Mouse (Mus musculus): ENCODE data around the gene Trpm1. TPM values are rescaled to one million over a fixed set of nuclear protein-coding genes. Genes with fewer than 3 reads are reported as not detected.

The Trpm1 gene
- polyA plus RNA-seq, 1 experiment, result 1.7 TPM

DNA sequence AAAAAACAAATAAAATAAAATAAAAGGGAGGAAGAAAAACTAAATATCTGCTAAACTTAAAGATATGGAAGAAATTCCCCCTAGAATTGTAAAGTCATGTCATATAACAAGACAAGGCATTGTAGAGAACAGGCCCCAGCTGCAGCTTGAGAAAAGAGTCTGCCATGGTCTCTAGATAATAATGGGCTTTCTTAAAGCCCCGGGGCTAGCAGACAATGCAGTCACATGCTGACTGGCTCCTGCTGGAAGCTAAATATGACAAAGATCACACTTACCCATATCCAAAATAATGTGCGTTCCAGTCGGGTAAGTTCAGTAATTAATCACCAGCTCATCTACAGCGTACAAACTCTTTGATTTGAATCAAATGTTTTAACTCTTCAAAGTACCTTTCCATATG, 93.1 kb downstream of the Trpm1 start:
- H3K36me3 ChIP-seq (ENCODE audit: control insufficient read depth, insufficient read depth, low read length), result no peaks in the 10 kb centered on the region
- H3K27me3 ChIP-seq (ENCODE audit: control insufficient read depth, insufficient read depth, low read length), result no peaks in the 10 kb centered on the region
- peaks cover 5% of the 10 kb centered on the region for H3K4me1 ChIP-seq (replicated peaks; ENCODE audit: control insufficient read depth, insufficient read depth, low read length)
- TF ChIP-seq CTCF (IDR thresholded peaks at IDR 0.05; ENCODE audit: borderline replicate concordance, control insufficient read depth, extremely low read depth, insufficient read depth, low read length, poor library complexity) (no peak), POLR2A (IDR thresholded peaks at IDR 0.05; ENCODE audit: control insufficient read depth, extremely low read depth, insufficient read depth, low read length, poor library complexity) (no peak)
- H3K27ac ChIP-seq (ENCODE audit: control insufficient read depth, insufficient read depth, low read length), result no peak overlapping the region
- WGBS, result 91% methylated on average over 4 of the region's 4 CpGs
- H3K4me3 ChIP-seq (ENCODE audit: control insufficient read depth, insufficient read depth, low read length), result no peak overlapping the region
- DNase-seq, result no peak

DNA sequence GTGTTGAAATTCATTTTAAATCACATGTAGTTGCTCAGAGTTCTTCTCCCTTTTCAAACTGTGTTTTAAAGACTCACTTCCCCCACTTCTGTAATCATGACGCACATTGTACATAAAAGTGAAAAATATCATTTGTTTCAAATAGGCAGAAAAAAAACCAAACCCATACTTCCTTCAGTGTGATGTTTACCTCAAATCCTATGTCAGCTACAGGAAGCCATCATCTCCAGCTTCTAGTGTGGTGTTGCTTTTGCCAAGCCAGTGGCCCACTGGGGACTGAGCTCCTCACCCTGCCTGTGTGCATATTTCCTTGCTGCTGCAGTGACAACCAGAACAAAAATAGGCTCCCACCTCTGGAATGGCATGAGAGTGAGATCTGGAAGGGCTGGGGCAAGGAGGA, 94.7 kb downstream of the Trpm1 start:
- no peak overlapping the region for H3K27ac ChIP-seq (ENCODE audit: control insufficient read depth, insufficient read depth, low read length)
- H3K4me3 ChIP-seq (ENCODE audit: control insufficient read depth, insufficient read depth, low read length), result no peak overlapping the region
- DNase-seq, result no peak
- H3K4me1 ChIP-seq (replicated peaks; ENCODE audit: control insufficient read depth, insufficient read depth, low read length), result peaks cover 5% of the 10 kb centered on the region
- WGBS, result 8% methylated on average over 1 of the region's 1 CpGs
- no peaks in the 10 kb centered on the region for H3K27me3 ChIP-seq (ENCODE audit: control insufficient read depth, insufficient read depth, low read length)
- H3K36me3 ChIP-seq (ENCODE audit: control insufficient read depth, insufficient read depth, low read length), result no peaks in the 10 kb centered on the region
- TF ChIP-seq CTCF (IDR thresholded peaks at IDR 0.05; ENCODE audit: borderline replicate concordance, control insufficient read depth, extremely low read depth, insufficient read depth, low read length, poor library complexity) (no peak), POLR2A (IDR thresholded peaks at IDR 0.05; ENCODE audit: control insufficient read depth, extremely low read depth, insufficient read depth, low read length, poor library complexity) (no peak)

DNA sequence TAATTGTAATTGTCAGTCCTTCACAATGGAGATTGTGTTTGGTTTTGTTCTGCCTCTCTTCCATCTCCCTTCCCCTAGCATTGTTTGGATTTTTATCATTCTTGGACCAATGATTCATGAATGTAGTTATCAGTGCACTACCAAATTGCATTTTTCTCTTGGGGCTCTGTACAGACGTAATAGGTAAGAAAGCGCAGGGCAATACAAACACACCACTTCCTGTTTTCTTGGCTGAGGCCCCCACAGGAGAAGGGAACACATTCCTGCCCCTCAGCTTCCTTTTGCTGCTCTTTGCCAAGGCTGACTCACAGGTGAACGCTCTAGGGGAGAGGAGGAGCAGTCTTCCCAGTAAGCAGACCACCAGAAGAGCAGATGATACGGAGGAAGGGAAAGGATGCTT, 96.1 kb downstream of the Trpm1 start:
- no peaks in the 10 kb centered on the region for H3K36me3 ChIP-seq (ENCODE audit: control insufficient read depth, insufficient read depth, low read length)
- no peak for DNase-seq
- H3K4me1 ChIP-seq (replicated peaks; ENCODE audit: control insufficient read depth, insufficient read depth, low read length), result peaks cover 5% of the 10 kb centered on the region
- WGBS, result 17% methylated on average over 4 of the region's 4 CpGs
- TF ChIP-seq CTCF (IDR thresholded peaks at IDR 0.05; ENCODE audit: borderline replicate concordance, control insufficient read depth, extremely low read depth, insufficient read depth, low read length, poor library complexity) (no peak), POLR2A (IDR thresholded peaks at IDR 0.05; ENCODE audit: control insufficient read depth, extremely low read depth, insufficient read depth, low read length, poor library complexity) (no peak)
- no peak overlapping the region for H3K27ac ChIP-seq (ENCODE audit: control insufficient read depth, insufficient read depth, low read length)
- H3K4me3 ChIP-seq (ENCODE audit: control insufficient read depth, insufficient read depth, low read length), result no peak overlapping the region
- no peaks in the 10 kb centered on the region for H3K27me3 ChIP-seq (ENCODE audit: control insufficient read depth, insufficient read depth, low read length)

DNA sequence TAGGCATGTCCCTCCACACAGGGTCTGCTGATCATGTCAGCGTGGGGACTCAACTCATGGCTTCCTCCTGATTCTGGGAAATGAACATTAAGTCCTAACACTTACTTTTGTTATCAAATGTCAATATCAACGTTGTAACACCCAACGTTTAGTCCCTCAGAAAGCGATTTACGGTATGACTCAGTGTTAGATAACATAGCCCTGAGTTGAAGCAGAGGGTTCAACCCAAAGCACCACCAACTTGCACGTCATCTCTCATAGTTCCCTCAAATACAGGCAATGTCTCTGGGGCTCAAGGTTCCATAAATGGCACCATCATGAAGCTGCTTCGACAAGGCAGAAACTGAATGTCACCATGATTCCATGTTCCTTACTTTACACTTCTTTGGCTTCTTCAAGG, 96.8 kb downstream of the Trpm1 start:
- WGBS, result 89% methylated on average over 7 of the region's 7 CpGs
- Histone ChIP-seq H3K27ac (ENCODE audit: control insufficient read depth, insufficient read depth, low read length) (no peak overlapping the region), H3K27me3 (ENCODE audit: control insufficient read depth, insufficient read depth, low read length) (no peaks in the 10 kb centered on the region), H3K4me3 (ENCODE audit: control insufficient read depth, insufficient read depth, low read length) (no peak overlapping the region), H3K4me1 (replicated peaks; ENCODE audit: control insufficient read depth, insufficient read depth, low read length) (peaks cover 5% of the 10 kb centered on the region), H3K36me3 (ENCODE audit: control insufficient read depth, insufficient read depth, low read length) (no peaks in the 10 kb centered on the region)
- TF ChIP-seq CTCF (IDR thresholded peaks at IDR 0.05; ENCODE audit: borderline replicate concordance, control insufficient read depth, extremely low read depth, insufficient read depth, low read length, poor library complexity), result no peak
- TF ChIP-seq POLR2A (IDR thresholded peaks at IDR 0.05; ENCODE audit: control insufficient read depth, extremely low read depth, insufficient read depth, low read length, poor library complexity), result no peak
- no peak for DNase-seq

DNA sequence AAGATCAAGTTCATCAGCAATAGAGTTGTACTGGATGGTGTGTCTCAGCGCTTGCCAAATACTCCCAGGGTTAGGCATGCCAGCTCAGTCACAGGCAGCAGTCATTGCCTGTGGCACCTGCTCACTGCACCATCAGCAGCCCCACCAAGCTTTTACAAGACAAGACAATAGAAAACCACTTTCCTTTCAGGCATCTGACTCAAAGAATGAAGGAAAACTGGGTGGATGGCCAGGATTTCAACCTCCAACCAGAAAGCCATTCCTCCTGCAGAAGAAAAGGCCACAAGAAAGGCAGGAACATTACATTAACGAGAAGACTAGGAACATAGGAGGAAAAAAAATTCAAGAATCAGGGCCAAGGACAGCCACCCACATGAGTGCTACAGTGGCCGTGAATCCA, 100.1 kb downstream of the Trpm1 start:
- no peaks in the 10 kb centered on the region for H3K27me3 ChIP-seq (ENCODE audit: control insufficient read depth, insufficient read depth, low read length)
- H3K36me3 ChIP-seq (ENCODE audit: control insufficient read depth, insufficient read depth, low read length), result no peaks in the 10 kb centered on the region
- no peak overlapping the region for H3K4me3 ChIP-seq (ENCODE audit: control insufficient read depth, insufficient read depth, low read length)
- WGBS, result 94% methylated on average over 3 of the region's 3 CpGs
- no peak for DNase-seq
- no peak for TF ChIP-seq POLR2A (IDR thresholded peaks at IDR 0.05; ENCODE audit: control insufficient read depth, extremely low read depth, insufficient read depth, low read length, poor library complexity)
- no peak for TF ChIP-seq CTCF (IDR thresholded peaks at IDR 0.05; ENCODE audit: borderline replicate concordance, control insufficient read depth, extremely low read depth, insufficient read depth, low read length, poor library complexity)
- H3K27ac ChIP-seq (ENCODE audit: control insufficient read depth, insufficient read depth, low read length), result no peak overlapping the region
- H3K4me1 ChIP-seq (replicated peaks; ENCODE audit: control insufficient read depth, insufficient read depth, low read length), result peaks cover 3% of the 10 kb centered on the region

DNA sequence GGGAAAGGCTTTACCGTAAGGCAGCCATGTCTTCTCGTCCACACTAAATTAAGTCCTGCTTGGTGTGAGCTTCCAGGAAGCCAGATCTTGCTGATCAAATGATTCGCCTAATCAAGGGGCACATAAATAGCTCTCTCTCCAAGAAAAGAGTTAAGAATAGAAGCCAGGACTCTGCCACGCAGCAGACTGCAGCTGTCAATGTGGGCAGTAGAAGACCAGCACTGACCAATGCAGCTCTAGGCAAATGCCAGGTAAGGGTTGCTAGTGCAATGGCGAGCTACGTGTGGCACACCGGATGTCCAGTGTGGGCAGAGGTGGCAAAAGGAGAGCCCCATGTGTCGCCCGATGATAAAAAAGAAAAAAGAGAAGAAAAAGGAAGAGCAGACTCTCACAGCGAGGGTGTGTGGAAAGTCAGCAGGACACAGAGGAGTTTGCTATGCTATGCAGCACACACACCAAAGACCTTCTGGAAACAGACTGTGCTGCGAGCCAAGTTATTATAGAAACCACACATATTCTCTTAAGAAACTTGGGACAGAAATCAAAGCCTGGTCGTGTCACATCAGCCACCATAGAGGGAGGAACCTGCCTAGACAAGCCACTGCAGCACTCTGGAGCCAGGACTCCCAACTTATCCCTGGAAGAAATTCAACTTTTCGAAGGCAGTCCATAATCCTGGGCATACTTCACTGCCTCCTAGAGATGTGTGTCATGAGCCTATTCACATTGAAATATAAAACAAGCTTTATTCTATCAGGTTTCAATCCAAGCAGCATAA, 112.1 kb downstream of the Trpm1 start:
- no peak for DNase-seq
- 90% methylated on average over 13 of the region's 13 CpGs for WGBS
- TF ChIP-seq POLR2A (IDR thresholded peaks at IDR 0.05; ENCODE audit: control insufficient read depth, extremely low read depth, insufficient read depth, low read length, poor library complexity), result no peak
- no peak for TF ChIP-seq CTCF (IDR thresholded peaks at IDR 0.05; ENCODE audit: borderline replicate concordance, control insufficient read depth, extremely low read depth, insufficient read depth, low read length, poor library complexity)

More for the DNA sequence above, 112.1 kb downstream of the Trpm1 start:
- no peak overlapping the region for H3K4me3 ChIP-seq (ENCODE audit: control insufficient read depth, insufficient read depth, low read length)
- no peak overlapping the region for H3K27ac ChIP-seq (ENCODE audit: control insufficient read depth, insufficient read depth, low read length)
- H3K27me3 ChIP-seq (ENCODE audit: control insufficient read depth, insufficient read depth, low read length), result peaks cover 3% of the 10 kb centered on the region; the same call in 1 of the 2 replicates
- no peaks in the 10 kb centered on the region for H3K4me1 ChIP-seq (replicated peaks; ENCODE audit: control insufficient read depth, insufficient read depth, low read length)
- H3K36me3 ChIP-seq (ENCODE audit: control insufficient read depth, insufficient read depth, low read length), result no peaks in the 10 kb centered on the region

Data from thymus, adult 2 months (tissue).